Mouse (Mus musculus) megakaryocyte, embryonic 14.5 days (primary cell): ENCODE measurements around the gene Myod1. TPM values are rescaled to one million over a fixed set of nuclear protein-coding genes. Genes with fewer than 3 reads are reported as not detected.

Source experiments
- H3K27me3 ChIP-seq: replicated peaks from 2 replicates; pipeline ENCODE3; 2012; ENCODE audit warnings: inconsistent platforms
- H3K36me3 ChIP-seq: replicated peaks from 2 replicates; pipeline ENCODE3; 2012; ENCODE audit warnings: low read length, inconsistent platforms, mixed read lengths
- H3K4me1 ChIP-seq: 2 replicates; pipeline ENCODE4 v1.6.1; 2012; ENCODE audit warnings: inconsistent platforms
- H3K4me3 ChIP-seq: replicated peaks from 2 replicates; pipeline ENCODE3; 2012; ENCODE audit warnings: moderate library complexity, mild to moderate bottlenecking, inconsistent platforms
- H3K9me3 ChIP-seq: 2 replicates; pipeline ENCODE4 v1.6.1; 2012; ENCODE audit warnings: inconsistent platforms
- FLI1 ChIP-seq: IDR thresholded peaks from 2 replicates; pipeline ENCODE4 v1.6.1; 2012; ENCODE audit warnings: low read length, inconsistent platforms, mixed read lengths
- GATA1 ChIP-seq: IDR thresholded peaks from 3 replicates; pipeline ENCODE4 v1.6.1; 2012; ENCODE audit warnings: mixed read lengths, low read length, inconsistent platforms, borderline replicate concordance
- polyA plus RNA-seq: library from polyadenylated mRNA; stranded (reverse); fragments of >175 nt; gene quantifications from 2 replicates; pipeline ENCODE4 v1.2.3, GENCODE M21; 2012; ENCODE audit warnings: low replicate concordance; ENCODE audit not compliant: insufficient read depth

Gene Myod1
- polyA plus RNA-seq, 1 experiment: not detected

DNA sequence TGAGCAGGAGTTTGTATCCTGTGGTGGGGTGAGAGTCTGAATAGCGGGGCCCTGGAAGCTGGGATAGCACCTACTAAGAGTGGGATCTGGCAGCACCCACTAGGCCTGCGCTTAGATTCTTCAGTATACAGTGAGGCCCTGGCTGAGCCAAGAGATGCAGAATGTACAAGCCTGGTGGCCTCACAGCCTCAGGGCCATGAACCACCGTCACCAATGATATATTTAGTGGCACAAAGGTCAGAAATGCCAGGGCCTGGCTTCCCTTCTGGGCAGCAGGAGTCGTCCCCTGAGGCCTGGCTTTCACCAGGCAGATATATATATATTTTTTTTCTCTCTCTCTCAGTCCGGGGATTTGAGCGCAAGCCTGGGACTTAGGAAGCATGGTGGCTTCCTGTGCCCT lies 34.5 kb downstream of the Myod1 start:
- H3K9me3 ChIP-seq: no peaks in the 10 kb centered on the region
- H3K4me3 ChIP-seq: no peak overlapping the region
- peaks cover 16% of the 10 kb centered on the region for H3K4me1 ChIP-seq
- TF ChIP-seq GATA1 (no peak), FLI1 (no peak)
- no peaks in the 10 kb centered on the region for H3K36me3 ChIP-seq
- peaks cover 85% of the 10 kb centered on the region for H3K27me3 ChIP-seq

- Histone ChIP-seq H3K36me3 (no peaks in the 10 kb centered on the region), H3K9me3 (no peaks in the 10 kb centered on the region), H3K4me3 (no peak overlapping the region), H3K27me3 (peaks cover 78% of the 10 kb centered on the region), H3K4me1 (peaks cover 23% of the 10 kb centered on the region)
- TF ChIP-seq GATA1 (no peak), FLI1 (no peak)
These were observed 36.5 kb downstream of the Myod1 start for GRCm38 (mm10) chr7:46412823-46413222.

DNA sequence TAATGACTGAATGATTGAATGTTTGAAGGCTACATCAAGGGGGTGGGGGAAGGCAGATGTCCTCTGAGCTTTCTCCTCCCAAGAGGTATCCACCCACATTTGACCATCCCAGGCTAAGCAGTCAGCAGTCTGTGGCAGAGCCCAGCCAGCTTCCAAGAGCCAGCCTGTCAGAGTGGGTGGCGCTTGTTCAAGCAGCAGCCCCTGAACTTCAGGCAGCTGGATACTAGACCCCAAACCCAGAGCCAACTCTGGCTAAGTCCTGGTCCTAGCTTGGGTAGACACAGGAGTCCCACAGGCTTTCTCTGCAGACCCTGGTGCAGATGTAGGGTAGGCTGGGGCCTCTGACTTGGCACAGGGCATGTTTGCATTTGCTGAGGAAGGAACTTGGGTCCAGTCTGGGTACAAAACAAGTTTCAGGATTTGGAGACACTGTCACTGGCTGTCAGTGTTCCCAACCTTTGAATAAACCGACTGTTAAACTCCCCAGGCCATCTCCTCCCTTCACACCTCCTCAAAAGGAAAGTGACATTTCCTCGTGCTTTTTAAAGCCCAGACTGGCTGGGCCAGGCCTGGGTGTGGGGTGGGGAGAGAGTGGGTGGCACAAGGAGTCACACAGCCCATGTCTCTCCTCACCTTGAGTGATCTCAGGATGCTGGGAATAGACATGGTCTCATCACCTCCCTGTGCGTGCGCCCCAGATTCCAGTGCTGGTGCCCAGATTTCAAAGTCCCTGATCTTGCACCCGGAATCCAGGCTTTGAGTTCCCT lies 37.9 kb downstream of the Myod1 start:
- H3K4me1 ChIP-seq: peaks cover 22% of the 10 kb centered on the region
- no peak overlapping the region for H3K4me3 ChIP-seq
- no peaks in the 10 kb centered on the region for H3K36me3 ChIP-seq
- no peaks in the 10 kb centered on the region for H3K9me3 ChIP-seq
- H3K27me3 ChIP-seq: peaks cover 80% of the 10 kb centered on the region
- no peak for TF ChIP-seq FLI1
- TF ChIP-seq GATA1: no peak

DNA sequence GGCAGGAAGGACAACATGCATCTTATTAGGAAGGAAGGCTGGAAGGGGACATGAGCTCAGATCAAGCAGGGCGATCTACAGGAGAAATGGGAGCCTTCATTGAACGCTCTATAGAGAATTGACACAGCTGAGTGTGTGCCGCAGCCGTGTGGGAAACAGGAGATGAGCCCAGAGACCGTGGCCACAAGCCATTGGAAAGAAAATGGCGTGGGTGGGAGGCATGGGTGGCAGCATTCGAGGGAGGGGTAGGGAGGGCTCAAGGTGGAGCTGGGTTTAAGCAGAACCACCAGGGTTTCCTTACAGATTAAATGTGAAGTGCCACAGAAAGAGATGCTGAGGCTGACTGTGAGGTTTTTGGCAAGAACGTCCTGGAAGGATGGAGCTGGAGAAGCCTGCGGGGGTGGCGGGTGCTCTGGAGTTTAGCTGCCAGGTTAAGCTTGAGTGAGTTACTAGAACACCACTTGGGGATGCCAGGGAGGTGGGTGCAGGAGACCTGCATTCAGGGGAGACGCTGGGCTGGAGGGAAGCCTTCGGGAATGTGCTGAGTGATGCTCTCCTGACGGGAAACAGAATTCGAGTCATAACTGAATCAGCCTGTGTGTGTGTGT lies 39.6 kb downstream of the Myod1 start:
- no peak for TF ChIP-seq GATA1
- no peak for TF ChIP-seq FLI1
- Histone ChIP-seq H3K27me3 (peaks cover 83% of the 10 kb centered on the region), H3K4me3 (no peak overlapping the region), H3K9me3 (no peaks in the 10 kb centered on the region), H3K4me1 (peaks cover 10% of the 10 kb centered on the region), H3K36me3 (no peaks in the 10 kb centered on the region)

GRCm38 (mm10) chr7:46417467-46417866 lies 41.2 kb downstream of the Myod1 start:
- no peak overlapping the region for H3K4me3 ChIP-seq
- H3K36me3 ChIP-seq: no peaks in the 10 kb centered on the region
- H3K9me3 ChIP-seq: no peaks in the 10 kb centered on the region
- peaks cover 86% of the 10 kb centered on the region for H3K27me3 ChIP-seq
- H3K4me1 ChIP-seq: peaks cover 10% of the 10 kb centered on the region
- TF ChIP-seq FLI1 (no peak), GATA1 (no peak)

GRCm38 (mm10) chr7:46418102-46418622 lies 41.9 kb downstream of the Myod1 start:
- Histone ChIP-seq H3K36me3 (no peaks in the 10 kb centered on the region), H3K4me3 (no peak overlapping the region)
- TF ChIP-seq GATA1: no peak
- no peak for TF ChIP-seq FLI1

GRCm38 (mm10) chr7:46421535-46421934 lies 45.3 kb downstream of the Myod1 start:
- Histone ChIP-seq H3K27me3 (peaks cover 86% of the 10 kb centered on the region), H3K4me3 (no peak overlapping the region), H3K36me3 (no peaks in the 10 kb centered on the region), H3K9me3 (no peaks in the 10 kb centered on the region), H3K4me1 (peaks cover 19% of the 10 kb centered on the region)
- TF ChIP-seq FLI1 (no peak), GATA1 (no peak)

More at GRCm38 (mm10) chr7:46418102-46418622, 41.9 kb downstream of the Myod1 start:
- Histone ChIP-seq H3K4me1 (peaks cover 15% of the 10 kb centered on the region), H3K27me3 (peaks cover 85% of the 10 kb centered on the region), H3K9me3 (no peaks in the 10 kb centered on the region)

DNA sequence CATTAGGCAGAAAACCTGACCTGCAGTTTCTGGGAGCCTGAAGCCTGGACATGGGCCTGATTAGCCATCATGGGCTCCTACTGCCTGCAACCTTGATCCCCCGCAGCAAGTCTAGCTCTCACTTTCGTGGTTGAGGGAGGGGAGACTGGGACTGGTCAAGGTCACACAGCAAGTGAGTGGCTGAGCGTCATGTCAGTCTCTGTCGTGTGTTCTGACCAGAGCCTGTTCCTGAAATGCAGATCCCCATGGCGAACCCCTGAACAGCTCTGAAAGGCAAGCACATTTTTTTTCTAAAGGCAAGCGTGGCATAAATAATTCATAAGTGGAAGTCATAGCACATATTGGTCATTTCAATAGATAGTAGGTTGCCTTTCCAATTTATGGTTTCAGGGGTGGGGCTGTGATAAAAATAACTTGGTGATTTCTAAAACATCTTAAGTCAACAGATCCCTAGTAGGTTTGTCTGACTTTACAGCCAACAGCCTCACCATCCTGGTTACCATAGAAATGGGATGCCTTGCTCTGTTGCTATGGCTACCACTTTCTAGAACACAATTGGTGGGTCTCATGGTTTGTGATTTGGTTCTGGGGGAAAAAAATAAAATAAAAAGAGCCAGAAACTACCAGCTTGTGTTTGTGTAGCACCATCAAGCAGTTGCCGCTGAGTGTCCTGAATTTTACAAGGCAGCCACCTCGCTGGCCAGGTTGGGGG lies 45.9 kb downstream of the Myod1 start:
- H3K9me3 ChIP-seq: no peaks in the 10 kb centered on the region

GRCm38 (mm10) chr7:46422764-46423412 lies 46.6 kb downstream of the Myod1 start:
- H3K4me3 ChIP-seq: no peak overlapping the region
- H3K4me1 ChIP-seq: peaks cover 17% of the 10 kb centered on the region
- TF ChIP-seq GATA1 (no peak), FLI1 (no peak)
- no peaks in the 10 kb centered on the region for H3K36me3 ChIP-seq
- H3K9me3 ChIP-seq: no peaks in the 10 kb centered on the region
- peaks cover 91% of the 10 kb centered on the region for H3K27me3 ChIP-seq

More for the DNA sequence above, 45.9 kb downstream of the Myod1 start:
- no peaks in the 10 kb centered on the region for H3K36me3 ChIP-seq
- H3K4me1 ChIP-seq: peaks cover 17% of the 10 kb centered on the region
- TF ChIP-seq GATA1 (no peak), FLI1 (no peak)
- no peak overlapping the region for H3K4me3 ChIP-seq
- H3K27me3 ChIP-seq: peaks cover 89% of the 10 kb centered on the region
